Mouse (Mus musculus) forebrain, embryonic 14.5 days (tissue): ENCODE measurements around the gene Csad. TPM values are rescaled to one million over a fixed set of nuclear protein-coding genes. Genes with fewer than 3 reads are reported as not detected.

ENCODE experiments used
- ATAC-seq: fragments of 200-750 bp; cut with Nextera tagmentation; 2 replicates; pipeline ENCODE4 v1.8.0; 2017; ENCODE audit warnings: mild to moderate bottlenecking, moderate library complexity
- DNase-seq: peaks from one replicate; pipeline ENCODE4 v3.0.0-alpha.2; 2015; ENCODE audit warnings: low spot score
- H3K27ac ChIP-seq: fragments of 300-500 bp; sonication (generic); 2 replicates; pipeline ENCODE4 v1.5.1; 2014; ENCODE audit warnings: low read depth, mild to moderate bottlenecking, control low read depth, low read length, moderate library complexity
- H3K27me3 ChIP-seq: fragments of 300-500 bp; sonication (generic); replicated peaks from 2 replicates; pipeline ENCODE4 v1.6.1; 2014; ENCODE audit warnings: low read length, control low read depth, mixed read lengths; ENCODE audit not compliant: control insufficient read depth, insufficient read depth
- H3K36me3 ChIP-seq: fragments of 300-500 bp; sonication (generic); 2 replicates; pipeline ENCODE4 v1.6.1; 2014; ENCODE audit warnings: low read length, control low read depth; ENCODE audit not compliant: control insufficient read depth, insufficient read depth
- H3K4me1 ChIP-seq: fragments of 300-500 bp; sonication (generic); 2 replicates; pipeline ENCODE4 v1.6.1; 2014; ENCODE audit warnings: antibody characterized with exemption, low read length, control low read depth; ENCODE audit not compliant: control insufficient read depth, insufficient read depth
- H3K4me2 ChIP-seq: fragments of 300-500 bp; sonication (generic); 2 replicates; pipeline ENCODE4 v1.6.1; 2014; ENCODE audit warnings: mild to moderate bottlenecking, control low read depth, low read length
- H3K4me3 ChIP-seq: fragments of 300-500 bp; sonication (generic); 2 replicates; pipeline ENCODE4 v1.5.1; 2014; ENCODE audit warnings: low read depth, low read length, control low read depth
- H3K9ac ChIP-seq: fragments of 300-500 bp; sonication (generic); 2 replicates; pipeline ENCODE4 v1.6.1; 2014; ENCODE audit warnings: mild to moderate bottlenecking, low read length, control low read depth, moderate library complexity
- H3K9me3 ChIP-seq: fragments of 300-500 bp; sonication (generic); replicated peaks from 2 replicates; pipeline ENCODE4 v1.6.1; 2016; ENCODE audit warnings: low read length, control low read depth, mixed read lengths; ENCODE audit not compliant: control insufficient read depth
- WGBS: fragments of 180-500 bp; shearing (Covaris S2); extraction: QIAGEN DNeasy Blood & Tissue Kit; methylation state at CpG from one replicate; pipeline ENCODE4 v1.1.7; 2014; 5-methylcytosine and 5-hydroxymethylcytosine counted together
- polyA plus RNA-seq: library from polyadenylated mRNA; unstranded; fragments of >200 nt; fragmentation: Nextera tagmentation; extraction: Ambion mirVana; gene quantifications from 2 replicates; pipeline ENCODE4 v1.2.1, GENCODE M21; 2014

Gene Csad
- polyA plus RNA-seq, 1 experiment from 2014 or later: 23.3 TPM

GRCm38 (mm10) chr15:102136129-102136758, 68.3 kb downstream of the Csad start, which contains the start of gene Spryd3:
TSS of gene Spryd3 (minus strand) at chr15:102136234.
- 1% methylated on average over 50 of the region's 50 CpGs for WGBS
- peak within 1 kb of the TSS; percentile 75 for H3K27ac ChIP-seq

GRCm38 (mm10) chr15:102135522-102136128, 68.9 kb downstream of the Csad start:
- H3K4me1 ChIP-seq: peaks cover 13% of the 10 kb centered on the region
- peak overlapping the region; percentile 75 for H3K27ac ChIP-seq
- H3K4me2 ChIP-seq: peak overlapping the region; percentile 77
- no peaks in the 10 kb centered on the region for H3K27me3 ChIP-seq
- peak; percentile 37 for DNase-seq
- WGBS: 3% methylated on average over 33 of the region's 35 CpGs
- peak overlapping the region; percentile 90 for H3K9ac ChIP-seq
- H3K9me3 ChIP-seq: no peaks in the 10 kb centered on the region
- peak; percentile 69 for ATAC-seq
- peaks cover 28% of the 10 kb centered on the region for H3K36me3 ChIP-seq
- peak overlapping the region; percentile 77 for H3K4me3 ChIP-seq

More at GRCm38 (mm10) chr15:102136129-102136758, 68.3 kb downstream of the Csad start, which contains the start of gene Spryd3:
- peak; percentile 100 for ATAC-seq
- Histone ChIP-seq H3K36me3 (peaks cover 22% of the 10 kb centered on the region), H3K9ac (peak within 1 kb of the TSS; percentile 90), H3K4me1 (peaks cover 13% of the 10 kb centered on the region), H3K4me3 (peak within 1 kb of the TSS; percentile 77), H3K9me3 (no peaks in the 10 kb centered on the region), H3K27me3 (no peaks in the 10 kb centered on the region), H3K4me2 (peak within 1 kb of the TSS; percentile 79)
- DNase-seq: peak; percentile 97

- Histone ChIP-seq H3K36me3 (peaks cover 37% of the 10 kb centered on the region), H3K4me2 (peak overlapping the region; percentile 77), H3K9me3 (no peaks in the 10 kb centered on the region), H3K27me3 (no peaks in the 10 kb centered on the region), H3K27ac (no peak overlapping the region), H3K4me3 (peak overlapping the region; percentile 77; the same call in 1 of the 2 replicates), H3K4me1 (peaks cover 13% of the 10 kb centered on the region), H3K9ac (peak overlapping the region; percentile 90; the same call in 1 of the 2 replicates)
- ATAC-seq: no peak
- no peak for DNase-seq
- 94% methylated on average over 2 of the region's 2 CpGs for WGBS
These were observed 69.8 kb downstream of the Csad start for GRCm38 (mm10) chr15:102134709-102135108.

- 95% methylated on average over 9 of the region's 9 CpGs for WGBS
- Histone ChIP-seq H3K27ac (no peak overlapping the region), H3K4me3 (no peak overlapping the region), H3K4me2 (no peak overlapping the region), H3K9ac (no peak overlapping the region), H3K4me1 (peaks cover 13% of the 10 kb centered on the region), H3K27me3 (no peaks in the 10 kb centered on the region), H3K36me3 (peaks cover 50% of the 10 kb centered on the region), H3K9me3 (no peaks in the 10 kb centered on the region)
- DNase-seq: no peak
- no peak for ATAC-seq
These were observed 71.2 kb downstream of the Csad start for GRCm38 (mm10) chr15:102133314-102133713.

Other genes starting within 250 kb of the Csad start
- 2.7 and 3.7 TPM in 2 replicates for gene Krt8, start 200.2 kb downstream of the Csad start, polyA plus RNA-seq
- 5.6 and 7.1 TPM in 2 replicates for gene Krt18, start 176.5 kb downstream of the Csad start, polyA plus RNA-seq
- 99.3 and 100 TPM in 2 replicates for gene Eif4b, start 131.0 kb downstream of the Csad start, polyA plus RNA-seq
- 5.5 and 8.2 TPM in 2 replicates for gene Tns2, start 104.3 kb downstream of the Csad start, polyA plus RNA-seq
- gene Spryd3, start 68.5 kb downstream of the Csad start, polyA plus RNA-seq: 20.9 and 28.1 TPM in 2 replicates
- 1.3 and 1.6 TPM in 2 replicates for gene Igfbp6, start 60.4 kb downstream of the Csad start, polyA plus RNA-seq
- gene Soat2, start 54.2 kb downstream of the Csad start, polyA plus RNA-seq: not detected in 2 replicates
- 52.1 and 60.4 TPM in 2 replicates for gene Zfp740, start 1.5 kb downstream of the Csad start, polyA plus RNA-seq
- 0.38 and 0.49 TPM in 2 replicates for gene Itgb7, start 27.2 kb upstream of the Csad start, polyA plus RNA-seq
- gene Rarg, start 52.8 kb upstream of the Csad start, polyA plus RNA-seq: 4.0 and 5.3 TPM in 2 replicates
- not detected in 2 replicates for gene Gm9918, start 65.8 kb upstream of the Csad start, polyA plus RNA-seq
- gene Mfsd5, start 74.7 kb upstream of the Csad start, polyA plus RNA-seq: 43.8 and 48.8 TPM in 2 replicates
- 11.5 and 13.5 TPM in 2 replicates for gene Espl1, start 91.5 kb upstream of the Csad start, polyA plus RNA-seq
- 509 and 642 TPM in 2 replicates for gene Pfdn5, start 121.4 kb upstream of the Csad start, polyA plus RNA-seq
- gene Myg1, start 127.0 kb upstream of the Csad start, polyA plus RNA-seq: 90.9 and 108 TPM in 2 replicates
- 43.2 and 48.2 TPM in 2 replicates for gene Aaas, start 146.0 kb upstream of the Csad start, polyA plus RNA-seq
- 0.33 and 0.39 TPM in 2 replicates for gene Sp7, start 162.5 kb upstream of the Csad start, polyA plus RNA-seq
- 6.6 and 7.0 TPM in 2 replicates for gene Sp1, start 201.4 kb upstream of the Csad start, polyA plus RNA-seq
- 0.11 and 0.25 TPM in 2 replicates for gene Amhr2, start 240.6 kb upstream of the Csad start, polyA plus RNA-seq